Mouse (Mus musculus): ENCODE measurements at regions not wholly inside any gene's neighbourhood (a gene's known extent, or its start where the extent isn't known, plus 50 kb on each side); places are given as distances from the start of the nearest gene placed in this dataset.

- TF ChIP-seq CTCF (IDR thresholded peaks at IDR 0.05; ENCODE audit: borderline replicate concordance, insufficient read depth, low read length) (no peak), POLR2A (IDR thresholded peaks at IDR 0.05; ENCODE audit: low read depth, low read length) (no peak)
Measured at GRCm38 (mm10) chr8:44689837-44690592, 245.2 kb upstream of the Fat1 start.
